Mouse (Mus musculus) gastrocnemius, postnatal 36 days (tissue): ENCODE measurements around the gene Calcrl. TPM values are rescaled to one million over a fixed set of nuclear protein-coding genes. Genes with fewer than 3 reads are reported as not detected.
A peak's percentile ranks its signal among the peaks of the same experiment; 100 is the strongest.
"Not testable (repeated sequence)": the region's sequence is repeated elsewhere in the genome, so short reads cannot be mapped to it uniquely, and the experiment has no call there.

Experiments used
- DNase-seq, 2 experiments: peaks; one replicate each; pipeline ENCODE4 v3.0.0; 2022
- intact Hi-C: fragments of 180-260 bp; cut with DNase I; formaldehyde crosslinking; loops from one replicate; pipeline ENCODE4 v1.15.1; 2025
- total RNA-seq, 2 experiments: library from RNA; stranded (reverse); gene quantifications; 2 replicates each; pipeline ENCODE4 v1.2.3; 2021

The Calcrl gene
- total RNA-seq, 2 experiments from 2014 or later = 10.5 TPM

DNA sequence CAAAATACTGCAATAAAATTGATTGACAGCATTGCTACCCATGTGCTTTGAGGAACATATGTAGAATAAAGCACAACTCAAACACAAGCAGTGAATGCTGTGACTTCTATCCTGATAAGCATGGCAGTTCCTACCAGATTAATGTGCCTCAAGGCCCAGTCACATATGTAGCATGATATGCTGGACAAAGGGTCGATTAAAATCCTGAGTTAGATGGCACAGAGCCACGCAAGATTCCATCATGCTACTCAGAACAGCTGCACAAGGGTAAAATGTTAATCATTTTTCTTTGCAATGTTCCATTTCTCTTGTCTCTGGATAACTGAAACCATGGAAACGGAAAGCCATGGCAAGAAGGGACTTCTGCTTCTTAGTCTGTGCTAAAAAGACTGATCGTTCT is 28.7 kb downstream of the Calcrl start:
- intact Hi-C loops = no loop called here
- no peak for DNase-seq

DNA sequence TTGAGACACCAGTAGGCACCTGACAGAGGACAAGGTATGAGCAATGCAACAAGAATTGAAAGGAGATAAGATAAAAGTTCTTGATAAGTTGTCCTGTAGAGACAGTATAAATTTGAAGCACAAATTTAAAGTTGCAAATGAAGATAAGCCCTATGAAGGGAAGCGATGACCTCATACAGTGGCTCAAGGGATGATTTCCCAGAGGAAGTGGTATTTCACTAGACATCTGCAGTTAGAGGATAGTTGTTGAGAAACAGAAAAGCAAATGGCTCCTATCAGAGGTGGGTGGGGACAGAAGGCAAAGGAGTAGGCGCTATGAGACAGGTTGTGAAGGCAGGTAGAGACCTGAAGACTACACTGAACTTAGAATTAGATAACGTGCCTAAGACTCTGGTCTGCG is 32.0 kb downstream of the Calcrl start:
- intact Hi-C loops = no loop called here
- no peak for DNase-seq

DNA sequence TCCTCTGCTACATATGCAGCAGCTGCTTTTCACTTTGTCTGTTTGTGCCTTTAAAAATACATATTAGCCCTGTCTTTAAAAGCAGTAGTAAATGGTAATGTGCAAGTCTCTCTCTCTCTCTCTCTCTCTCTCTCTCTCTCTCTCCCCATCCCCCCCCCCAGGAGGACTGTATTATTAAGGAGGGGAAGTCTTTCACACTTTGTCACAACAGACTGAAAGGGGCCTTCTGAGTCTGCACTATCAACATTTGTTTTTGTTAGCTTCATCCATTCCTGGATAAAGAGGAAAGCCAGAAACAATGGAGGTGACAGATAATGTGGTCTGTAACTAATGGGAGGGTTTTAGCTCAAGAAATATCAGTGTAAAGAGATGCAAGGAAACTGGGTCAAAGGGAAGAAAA is 36.1 kb downstream of the Calcrl start:
- DNase-seq = no peak
- intact Hi-C loops = no loop called here

DNA sequence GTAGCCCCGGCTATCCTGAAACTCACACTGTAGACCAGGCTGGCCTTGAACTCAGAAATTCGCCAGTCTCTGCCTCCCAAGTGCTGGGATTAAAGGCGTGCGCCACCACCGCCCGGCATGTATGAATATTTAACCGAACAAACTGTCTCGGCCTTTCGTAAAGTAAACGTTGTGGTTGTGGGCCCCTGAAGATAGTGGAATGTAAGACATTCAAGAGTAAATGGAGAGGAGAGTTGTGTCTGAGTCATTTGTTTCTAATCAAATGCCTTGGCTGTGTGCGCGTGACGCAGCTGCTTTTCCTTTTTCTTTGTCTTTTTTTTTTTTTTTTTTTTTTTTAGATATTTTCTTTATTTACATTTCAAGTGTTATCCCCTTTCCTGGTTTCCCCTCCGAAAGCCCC is 36.7 kb downstream of the Calcrl start:
- intact Hi-C loops, DNase-seq: not testable (repeated sequence)

DNA sequence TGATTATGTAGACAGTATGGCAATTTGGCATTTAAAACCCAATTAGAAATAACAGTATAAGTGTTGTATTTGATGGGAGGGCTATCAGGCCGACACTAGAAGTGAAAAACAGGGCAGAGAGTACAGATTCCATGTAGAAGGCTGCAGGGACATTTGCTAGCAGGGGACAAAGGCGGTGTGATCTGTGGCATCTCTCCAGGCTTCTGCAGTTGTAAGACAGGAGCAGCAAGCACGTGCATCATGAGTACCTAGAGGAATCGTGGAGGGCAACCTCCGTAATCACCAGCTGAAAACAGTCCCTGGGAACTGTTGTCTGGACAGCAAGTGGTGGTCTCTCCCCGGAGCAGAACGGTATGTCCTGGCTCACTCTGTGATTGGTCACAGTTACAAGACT is 37.2 kb downstream of the Calcrl start:
- intact Hi-C loops = no loop called here
- DNase-seq = no peak

DNA sequence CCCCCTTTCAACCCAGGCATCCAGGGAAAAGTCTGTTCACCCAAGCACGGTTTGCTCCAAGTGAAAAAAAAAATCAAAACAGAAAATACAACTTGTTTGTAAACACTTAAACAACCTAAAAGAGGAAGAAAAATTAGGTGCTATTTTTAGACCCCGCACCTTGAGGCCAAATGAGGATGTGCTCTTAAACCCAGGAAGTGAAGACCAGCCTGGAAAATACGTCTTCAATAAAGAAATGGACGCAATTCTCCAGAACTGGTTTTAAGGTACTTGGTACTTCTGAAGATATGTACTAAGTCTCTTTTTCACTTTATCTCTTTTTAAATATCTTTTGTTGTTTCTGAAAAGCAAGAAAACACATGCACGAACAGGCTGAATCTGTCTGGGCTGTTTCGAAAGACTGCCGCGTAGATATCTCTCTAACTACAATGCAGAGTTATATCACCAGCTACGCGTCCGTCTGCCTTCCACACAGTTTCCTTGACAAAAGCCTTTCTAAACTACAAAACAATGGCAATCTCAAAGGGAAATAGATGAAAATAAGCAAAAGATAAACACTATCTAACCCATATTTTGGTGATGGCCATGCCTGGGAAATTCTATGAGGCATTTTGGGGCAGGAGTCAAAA is 37.7 kb downstream of the Calcrl start:
- DNase-seq = no peak
- intact Hi-C loops = no loop called here

DNA sequence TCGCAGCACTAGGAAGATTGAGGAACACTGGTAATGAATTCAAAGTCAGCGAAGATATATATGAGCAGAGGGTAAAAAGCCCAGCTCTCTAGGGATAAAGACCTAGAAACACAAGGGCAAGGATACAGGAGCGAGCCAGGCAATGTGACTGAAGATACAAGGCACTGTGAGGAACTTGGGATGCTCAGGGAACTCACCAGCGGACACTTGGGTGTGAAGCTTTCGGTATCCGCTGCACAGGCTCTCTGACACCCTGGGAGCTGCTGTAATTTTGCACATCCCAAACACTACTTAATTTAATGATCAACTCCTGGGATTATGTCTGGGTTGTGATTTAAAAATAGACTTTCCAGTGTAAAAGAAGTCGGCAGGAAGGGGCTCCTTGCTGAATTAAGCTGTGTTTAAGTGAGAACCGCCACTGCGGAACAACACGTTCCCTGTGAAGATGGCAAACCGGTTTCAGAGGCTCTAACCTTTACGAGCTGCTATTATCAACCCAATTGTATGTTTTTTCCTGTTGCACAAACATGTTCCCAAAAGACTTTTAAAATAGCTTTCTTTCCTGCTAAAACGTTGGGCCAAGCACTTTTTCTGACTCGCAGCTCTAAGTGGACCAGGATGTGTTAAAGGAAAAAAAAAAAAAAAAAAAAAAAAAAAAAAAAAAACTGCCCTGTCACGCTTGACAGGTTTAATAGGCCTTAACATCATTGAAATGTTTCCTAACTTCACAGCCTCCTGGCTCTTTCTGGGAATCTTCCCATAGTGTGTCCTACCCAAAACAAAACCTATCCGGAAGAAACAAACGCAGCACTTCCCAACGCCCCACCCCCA is 38.4 kb downstream of the Calcrl start:
- intact Hi-C loops = no loop called here
- no peak for DNase-seq

DNA sequence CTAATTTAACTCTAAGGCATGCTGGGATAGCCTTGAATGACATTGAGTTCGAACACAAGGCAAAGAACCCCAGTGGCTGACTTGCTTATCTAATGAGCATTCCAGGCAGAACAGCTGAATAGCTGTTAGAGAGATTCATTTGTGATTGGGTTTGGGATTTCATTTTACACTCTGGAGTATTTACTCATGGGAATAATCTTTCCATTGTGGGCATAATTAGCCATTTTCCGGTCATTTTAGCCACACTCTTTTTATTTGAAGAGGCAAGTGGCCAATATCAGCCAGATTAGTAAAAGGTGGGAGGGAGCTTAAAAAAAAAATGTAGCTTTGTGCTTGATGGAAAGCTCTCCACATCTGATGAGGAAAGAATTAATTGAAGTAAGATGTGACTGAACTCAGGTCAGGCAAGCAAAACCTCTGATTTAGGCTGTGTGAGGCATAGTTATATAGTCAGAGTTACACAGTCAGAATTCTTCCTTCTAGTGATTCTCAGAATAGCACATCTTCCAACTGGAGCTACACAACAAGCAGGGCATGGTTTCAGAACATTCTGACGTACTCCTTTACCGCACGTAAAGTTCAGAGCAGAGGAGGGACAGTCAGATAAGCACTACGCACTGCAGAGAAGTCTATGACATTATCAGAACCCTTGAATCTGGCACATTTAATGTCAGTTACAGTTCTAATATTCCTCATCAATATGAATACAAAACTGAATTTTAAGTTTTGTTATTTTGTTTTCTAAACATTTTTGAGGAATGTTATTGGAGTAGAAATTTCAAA is 40.1 kb downstream of the Calcrl start:
- intact Hi-C loops = no loop called here

DNA sequence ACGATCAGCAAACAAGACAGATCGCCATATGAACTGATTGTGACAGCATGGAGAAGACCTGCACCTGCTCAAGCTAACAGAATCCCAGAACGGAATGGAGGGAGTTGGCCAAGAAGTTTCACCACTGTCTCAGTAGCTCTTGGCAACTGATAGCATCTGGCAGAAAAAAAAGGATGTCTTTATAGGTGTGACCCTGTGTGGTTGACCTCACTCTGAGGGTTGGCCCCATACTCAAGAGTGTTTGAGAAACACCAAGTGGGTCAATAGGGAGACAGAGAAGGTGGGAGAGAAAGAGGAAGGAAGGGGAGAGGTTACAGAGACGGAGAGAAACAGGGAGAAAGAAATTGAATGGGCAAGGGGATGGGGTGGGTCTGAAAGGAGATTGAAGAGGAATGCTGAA is 41.4 kb downstream of the Calcrl start:
- intact Hi-C loops = no loop called here
- DNase-seq = no peak

More for the DNA sequence above, 40.1 kb downstream of the Calcrl start:
- DNase-seq = no peak

DNA sequence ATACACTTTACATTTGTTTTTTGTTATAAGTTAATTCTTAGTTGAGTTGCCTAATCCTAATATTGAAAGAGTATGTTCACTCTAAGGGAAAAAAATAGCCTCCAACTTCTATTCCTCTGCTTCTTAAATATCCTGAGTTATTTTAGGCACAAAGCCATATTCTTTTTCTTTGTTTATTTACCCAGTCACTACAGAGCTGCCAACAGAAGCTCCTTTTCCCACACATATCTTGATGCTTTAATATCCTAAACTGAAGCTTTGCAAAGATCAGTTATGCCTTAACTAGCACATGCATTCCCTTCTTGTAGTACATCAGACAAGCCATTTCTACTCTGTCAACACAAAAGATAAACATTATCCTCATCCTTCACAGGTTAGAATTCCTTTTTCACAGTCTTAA is 42.7 kb downstream of the Calcrl start:
- DNase-seq = no peak
- intact Hi-C loops = no loop called here

DNA sequence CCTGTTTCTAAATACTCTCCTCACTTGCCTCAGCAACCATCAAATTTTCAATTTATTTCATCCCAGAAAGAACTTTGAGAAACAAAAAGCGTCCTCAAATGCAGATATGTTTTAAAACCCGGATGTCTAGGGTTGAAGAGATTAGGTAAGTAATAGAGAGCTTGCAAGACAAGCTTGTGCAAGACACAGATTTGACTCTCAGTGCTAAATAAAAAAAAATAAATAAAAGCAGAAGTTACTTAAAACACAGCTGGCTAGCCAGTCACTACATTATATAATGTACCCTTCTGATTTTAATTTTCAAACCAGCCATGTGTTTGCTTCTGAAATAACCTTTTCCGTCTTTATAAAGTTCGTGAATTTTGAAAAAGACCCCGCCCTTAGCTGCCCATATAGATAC is 43.2 kb downstream of the Calcrl start:
- intact Hi-C loops = no loop called here
- no peak for DNase-seq

DNA sequence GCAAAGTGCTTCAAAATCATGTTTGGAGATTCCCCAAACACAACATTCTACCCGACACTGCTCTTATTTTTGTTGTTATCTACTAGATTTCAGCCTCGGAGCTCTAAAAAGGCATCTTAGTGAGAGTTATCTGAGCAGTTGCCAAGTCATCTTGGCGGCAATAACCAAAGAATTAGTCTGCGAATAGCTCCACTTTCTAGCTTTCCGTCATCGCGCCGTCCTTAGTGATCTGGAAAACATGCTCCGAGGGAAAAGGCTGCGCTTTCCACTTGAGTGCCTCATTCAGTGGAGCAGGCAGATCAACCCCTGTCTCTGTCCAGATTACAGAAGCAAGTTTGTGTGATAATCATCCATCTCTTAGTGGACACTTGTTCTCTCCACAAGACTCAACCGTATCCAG is 44.4 kb downstream of the Calcrl start:
- peak in 1 of 2 experiments; percentile 23 for DNase-seq
- intact Hi-C loops = no loop called here

DNA sequence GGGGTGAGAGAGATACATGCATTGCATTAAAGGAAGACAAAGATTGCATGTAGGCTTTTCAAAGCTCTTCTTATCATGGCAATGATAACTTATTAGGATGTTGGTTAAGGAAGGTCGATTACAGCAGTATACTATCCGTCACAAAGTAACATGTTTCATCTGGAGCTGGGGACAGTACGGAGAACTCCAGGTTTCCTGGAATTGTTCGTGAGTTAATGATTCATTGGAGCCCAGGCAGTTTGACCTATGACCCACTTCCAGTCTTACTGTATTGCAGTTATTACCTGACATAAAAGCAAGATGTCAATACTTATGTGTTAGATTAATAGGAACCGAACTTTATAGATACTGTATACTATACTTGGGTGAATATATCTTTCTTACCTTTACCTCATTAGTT is 46.5 kb downstream of the Calcrl start:
- intact Hi-C loops = no loop called here
- no peak for DNase-seq

DNA sequence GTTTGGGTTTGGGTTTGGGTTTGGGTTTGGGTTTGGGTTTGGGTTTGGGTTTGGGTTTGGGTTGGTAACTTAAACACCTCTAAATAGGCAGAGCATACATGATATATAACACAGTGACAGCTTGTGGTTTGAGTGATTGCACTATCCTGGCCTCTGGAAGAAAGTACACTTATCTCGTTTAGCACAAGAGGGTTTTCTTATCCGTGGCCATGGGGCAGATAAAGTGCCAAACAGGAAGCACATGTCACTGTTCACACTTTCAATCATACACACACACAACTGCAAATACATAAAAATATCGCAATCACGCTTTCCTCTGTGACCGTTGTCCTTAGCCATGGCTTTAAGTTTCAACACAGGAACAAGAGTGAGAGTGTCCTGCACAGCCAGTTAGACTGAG is 56.0 kb downstream of the Calcrl start:
- intact Hi-C loops = no loop called here
- no peak for DNase-seq

DNA sequence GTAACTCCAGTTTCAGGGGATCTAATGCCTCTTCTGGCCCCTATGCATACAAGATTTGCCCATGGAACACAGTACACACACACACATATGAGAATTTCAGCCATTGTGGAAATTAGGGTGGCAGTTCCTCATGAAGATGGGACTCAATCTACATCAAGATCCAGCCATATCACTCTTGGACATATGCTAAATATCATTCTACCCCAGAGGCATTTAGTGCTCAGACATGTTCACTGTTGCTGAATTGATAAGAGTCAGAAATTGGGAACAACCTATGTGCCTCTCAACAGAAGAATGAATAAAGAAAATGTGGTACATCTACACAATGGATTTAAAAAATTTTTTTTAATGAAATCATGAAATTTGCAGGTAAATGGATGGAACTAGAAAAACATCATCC is 58.5 kb downstream of the Calcrl start:
- no peak for DNase-seq
- intact Hi-C loops = no loop called here

DNA sequence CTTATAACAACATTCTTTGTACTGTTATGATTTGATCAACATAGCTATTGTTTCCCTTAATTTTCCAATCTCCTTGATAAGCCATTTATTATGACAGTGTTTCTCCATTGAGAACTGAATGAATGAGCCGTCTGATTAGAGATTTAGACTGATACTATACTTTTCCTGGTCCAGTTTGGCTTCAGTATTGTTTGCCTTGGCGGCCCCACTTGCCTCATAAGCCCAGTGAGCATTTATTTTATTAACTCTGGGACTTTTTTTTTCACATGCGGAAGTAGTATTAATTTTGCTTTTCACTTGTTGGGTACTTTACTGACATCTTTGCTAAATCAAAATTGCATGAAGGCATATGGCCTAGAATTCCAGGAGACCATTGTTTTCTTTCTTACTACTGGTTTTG is 59.9 kb downstream of the Calcrl start:
- no peak for DNase-seq
- intact Hi-C loops = no loop called here

DNA sequence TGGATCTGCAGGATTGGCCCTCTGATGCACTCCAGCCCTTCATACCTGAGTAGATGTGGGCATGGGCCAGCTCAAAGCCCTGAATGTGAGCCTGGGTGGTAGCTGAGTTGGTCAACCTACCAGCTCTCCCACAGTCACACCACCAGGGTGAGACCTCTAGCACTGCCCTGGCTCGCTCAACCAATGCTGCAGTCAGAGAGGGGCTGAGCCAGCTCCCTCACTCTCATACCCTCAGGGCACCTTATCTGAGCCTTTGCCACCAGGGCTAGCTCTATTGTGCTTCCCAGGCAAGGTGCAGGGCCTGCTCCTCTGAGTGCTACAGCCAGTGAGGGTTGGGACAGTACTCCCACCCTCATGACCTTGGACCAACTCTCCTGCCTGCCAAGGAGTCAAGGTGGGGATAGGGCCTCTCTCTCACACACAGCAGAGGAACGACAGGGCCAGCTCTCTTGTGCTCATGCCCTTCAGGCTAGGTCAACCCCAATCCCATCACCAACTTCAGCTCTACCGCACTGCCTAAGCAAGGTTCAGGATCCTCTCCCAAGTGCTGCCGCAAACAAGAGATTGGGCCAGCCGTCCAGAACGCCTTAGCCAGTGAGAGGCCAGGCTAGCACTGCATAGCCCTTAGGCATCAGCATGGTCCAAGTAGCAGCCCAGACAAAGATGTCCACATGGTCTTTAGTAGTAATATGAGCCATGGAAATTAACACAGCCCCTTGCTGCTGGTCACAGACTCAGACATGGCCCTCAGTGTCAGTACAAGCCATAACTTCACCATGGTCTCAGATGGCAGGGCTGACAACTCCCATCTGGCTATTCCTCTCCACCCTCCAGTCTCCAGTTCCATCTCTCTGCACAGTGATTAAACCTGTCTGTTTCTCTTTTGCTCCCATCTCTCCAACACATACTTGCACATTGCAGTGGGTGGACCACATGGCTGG is 62.2 kb downstream of the Calcrl start:
- no peak for DNase-seq
- intact Hi-C loops = no loop called here

DNA sequence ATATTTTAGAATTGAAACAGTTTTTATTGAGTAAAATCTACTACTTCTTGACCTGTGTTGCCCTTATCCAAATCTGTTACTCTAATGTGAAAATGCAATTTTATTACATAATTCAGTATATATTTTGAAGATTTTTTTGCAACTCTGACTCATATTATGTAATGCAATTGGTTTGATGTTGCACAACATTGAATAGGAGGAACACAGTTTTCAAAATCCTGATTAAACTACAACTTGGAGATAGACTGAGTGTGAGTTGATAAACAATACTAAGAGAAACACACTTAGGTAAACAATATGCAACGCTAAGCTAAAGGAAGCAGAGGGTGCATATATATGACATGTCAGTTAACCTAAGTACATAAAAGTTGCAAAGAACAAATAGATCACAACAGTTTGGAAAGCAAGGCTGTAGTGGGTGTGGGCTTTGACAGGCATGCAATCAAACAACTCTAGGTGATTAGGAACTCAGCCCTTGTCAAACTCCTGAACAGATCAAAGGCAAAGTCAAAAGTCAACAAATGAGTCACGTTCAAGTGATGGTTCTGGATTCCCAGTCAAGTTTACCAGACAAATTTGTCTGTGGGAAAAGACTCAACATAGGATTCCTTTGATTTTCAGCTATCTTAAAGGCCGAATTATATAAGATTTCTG is 66.4 kb downstream of the Calcrl start:
- DNase-seq = no peak
- intact Hi-C loops = no loop called here

DNA sequence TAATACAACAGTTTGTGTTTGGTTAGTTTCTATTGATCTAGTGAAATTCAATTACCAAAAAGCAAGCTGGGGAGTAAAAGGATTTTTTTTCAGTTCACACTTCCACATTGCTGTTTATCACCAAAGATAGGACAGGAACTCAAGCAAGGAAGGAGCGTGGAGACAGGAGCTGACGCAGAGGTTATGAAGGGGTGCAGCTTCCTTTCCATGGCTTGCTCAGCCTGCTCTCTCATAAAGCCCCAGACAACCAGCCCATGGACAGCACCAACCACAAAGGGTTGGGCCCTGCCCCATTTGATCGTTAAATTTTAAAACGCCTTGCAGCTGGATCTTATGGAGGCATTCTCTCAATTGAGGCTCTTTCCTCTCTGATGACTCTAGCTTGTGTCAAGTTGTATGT is 69.9 kb downstream of the Calcrl start:
- DNase-seq = no peak
- intact Hi-C loops = no loop called here

DNA sequence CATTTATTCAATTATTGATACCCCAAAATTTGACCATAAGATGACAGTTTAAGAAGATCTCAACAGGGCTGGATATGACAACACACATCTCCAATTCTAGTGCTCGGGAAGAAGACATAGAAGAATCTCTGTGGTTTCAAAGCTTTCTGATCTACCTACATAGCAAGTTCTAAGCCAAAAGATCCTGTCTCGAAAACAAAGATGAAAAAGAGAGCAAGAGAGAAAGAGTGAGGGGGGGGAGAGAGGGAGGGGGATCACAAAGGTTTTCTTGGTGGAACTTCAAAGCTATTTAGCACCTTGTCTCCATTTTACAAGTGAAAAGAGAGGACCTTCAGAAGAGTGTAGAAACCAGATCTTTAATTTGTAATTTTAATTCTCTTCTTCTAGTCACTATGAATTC is 77.8 kb downstream of the Calcrl start:
- no peak for DNase-seq
- intact Hi-C loops = no loop called here
